Mouse (Mus musculus) hindbrain, embryonic 11.5 days (tissue): ENCODE results near the gene Atn1. TPM values are rescaled to one million over a fixed set of nuclear protein-coding genes. Genes with fewer than 3 reads are reported as not detected.

ENCODE experiments used
- ATAC-seq: fragments of 200-750 bp; cut with Nextera tagmentation; 2 replicates; pipeline ENCODE4 v1.8.0; 2017; ENCODE audit warnings: mild to moderate bottlenecking, moderate TSS enrichment, moderate library complexity; ENCODE audit not compliant: low FRiP score
- DNase-seq: peaks from one replicate; pipeline ENCODE4 v3.0.0-alpha.2; 2015; ENCODE audit warnings: low spot score
- H3K27ac ChIP-seq: fragments of 300-500 bp; sonication (generic); 2 replicates; pipeline ENCODE4 v1.5.1; 2014; ENCODE audit warnings: mild to moderate bottlenecking, low read depth, low read length
- H3K27me3 ChIP-seq: fragments of 300-500 bp; sonication (generic); 2 replicates; pipeline ENCODE4 v1.6.1; 2014; ENCODE audit warnings: mild to moderate bottlenecking, low read length, moderate library complexity, mixed read lengths; ENCODE audit not compliant: control insufficient read depth, insufficient read depth
- H3K36me3 ChIP-seq: fragments of 300-500 bp; sonication (generic); 2 replicates; pipeline ENCODE4 v1.6.1; 2014; ENCODE audit warnings: mild to moderate bottlenecking, low read length, moderate library complexity, mixed read lengths; ENCODE audit not compliant: control insufficient read depth, insufficient read depth
- H3K4me1 ChIP-seq: fragments of 300-500 bp; sonication (generic); replicated peaks from 2 replicates; pipeline ENCODE4 v1.6.1; 2014; ENCODE audit warnings: low read length, mixed read lengths; ENCODE audit not compliant: control insufficient read depth, insufficient read depth
- H3K4me2 ChIP-seq: fragments of 300-500 bp; sonication (generic); replicated peaks from 2 replicates; pipeline ENCODE4 v1.6.1; 2014; ENCODE audit warnings: mild to moderate bottlenecking, low read depth, low read length
- H3K4me3 ChIP-seq: fragments of 300-500 bp; sonication (generic); 2 replicates; pipeline ENCODE4 v1.5.1; 2014; ENCODE audit warnings: low read depth, low read length
- H3K9ac ChIP-seq: fragments of 300-500 bp; sonication (generic); 2 replicates; pipeline ENCODE4 v1.6.1; 2014; ENCODE audit warnings: low read depth, low read length
- H3K9me3 ChIP-seq: fragments of 300-500 bp; sonication (generic); 2 replicates; pipeline ENCODE4 v1.6.1; 2016; ENCODE audit warnings: low read length; ENCODE audit not compliant: control insufficient read depth
- WGBS: fragments of 180-500 bp; shearing (Covaris S2); extraction: QIAGEN DNeasy Blood & Tissue Kit; methylation state at CpG from one replicate; pipeline ENCODE4 v1.1.7; 2014; 5-methylcytosine and 5-hydroxymethylcytosine counted together
- polyA plus RNA-seq: library from polyadenylated mRNA; unstranded; fragments of >200 nt; fragmentation: Nextera tagmentation; extraction: Ambion mirVana; gene quantifications from 2 replicates; pipeline ENCODE4 v1.2.1, GENCODE M21; 2014

Atn1 gene
- polyA plus RNA-seq, 1 experiment from 2014 or later = 12.7 TPM

DNA sequence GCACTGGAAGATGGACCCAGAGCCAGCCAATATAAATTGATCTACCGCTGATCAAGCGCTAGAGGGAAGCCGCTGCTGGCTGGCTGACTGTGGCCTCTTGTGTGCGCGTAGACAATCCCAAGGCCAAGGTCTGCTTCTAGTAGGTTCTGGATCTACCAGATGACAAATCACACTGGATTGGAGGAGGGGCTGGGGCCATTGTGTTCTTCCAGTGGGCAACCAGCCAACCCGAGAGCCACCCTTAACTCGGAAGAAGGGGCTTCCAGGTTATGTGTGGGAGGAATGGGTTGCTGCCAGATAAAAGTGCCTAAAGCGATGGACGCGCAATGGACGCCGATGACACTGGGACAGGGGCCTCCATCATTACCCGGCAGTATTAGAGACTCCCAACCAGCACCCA lies 38.4 kb downstream of the Atn1 start:
- 81% methylated on average over 13 of the region's 13 CpGs for WGBS
- Histone ChIP-seq H3K4me3 (no peak overlapping the region), H3K36me3 (peaks cover 13% of the 10 kb centered on the region), H3K27ac (no peak overlapping the region), H3K27me3 (no peaks in the 10 kb centered on the region), H3K9ac (no peak overlapping the region), H3K9me3 (no peaks in the 10 kb centered on the region), H3K4me2 (no peak overlapping the region), H3K4me1 (peaks cover 5% of the 10 kb centered on the region; the same call in 1 of the 2 replicates)
- ATAC-seq (0 out of 2 replicates have a peak, but pooled peaks have one; percentile 11), DNase-seq (no peak)

DNA sequence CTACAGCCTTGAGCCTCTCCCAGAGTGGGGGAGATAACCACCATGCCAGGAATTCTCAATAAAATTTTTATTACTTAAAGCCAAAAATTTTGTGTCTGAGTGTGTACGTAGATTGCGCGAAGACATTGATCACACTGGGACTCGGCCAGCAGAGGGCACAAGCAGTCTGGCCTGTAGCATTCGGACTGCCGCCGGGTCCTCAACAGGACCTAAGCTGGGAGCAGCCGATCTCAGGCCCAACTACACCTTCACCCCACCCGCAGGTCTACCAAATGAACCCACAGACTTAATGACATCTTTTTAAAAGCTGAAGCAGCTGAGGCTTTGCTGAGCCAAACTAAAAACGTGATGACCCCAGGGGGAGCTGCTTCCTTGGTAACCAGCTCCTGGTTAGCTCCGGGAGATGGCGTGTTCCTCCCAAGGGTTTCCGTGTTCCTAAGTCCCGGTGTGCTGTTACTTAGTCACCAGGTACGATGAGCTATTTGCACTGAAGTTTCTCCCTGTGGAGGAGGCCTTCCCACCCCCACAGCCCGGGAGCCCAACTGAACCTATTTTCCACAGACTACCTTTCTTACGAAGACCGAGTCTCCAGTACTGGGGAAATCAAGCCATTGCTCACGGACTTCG lies 39.3 kb downstream of the Atn1 start:
- H3K27ac ChIP-seq = no peak overlapping the region

DNA sequence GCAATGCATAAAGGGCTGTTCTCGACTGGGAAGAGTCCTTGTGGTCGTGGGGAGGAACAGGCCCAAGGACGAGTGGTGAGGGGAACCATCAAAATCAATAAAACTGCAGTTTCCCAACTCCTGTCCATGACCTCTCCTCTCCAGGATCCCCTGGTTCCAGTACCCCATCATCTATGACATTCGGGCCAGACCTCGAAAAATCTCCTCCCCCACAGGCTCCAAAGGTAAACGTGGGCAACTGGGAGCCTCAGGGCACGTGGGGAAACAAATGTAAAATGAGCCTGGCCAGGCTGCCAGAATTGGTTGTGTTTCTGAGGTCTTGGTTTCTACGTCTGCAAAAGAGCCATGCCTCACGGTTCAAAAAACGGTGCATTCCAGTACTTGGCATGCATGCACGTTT lies 43.4 kb downstream of the Atn1 start:
- ATAC-seq = no peak
- 25% methylated on average over 11 of the region's 11 CpGs for WGBS
- peaks cover 13% of the 10 kb centered on the region for H3K36me3 ChIP-seq

More for the DNA sequence above, 39.3 kb downstream of the Atn1 start:
- Histone ChIP-seq H3K27me3 (no peaks in the 10 kb centered on the region), H3K4me1 (peaks cover 7% of the 10 kb centered on the region; the same call in 1 of the 2 replicates), H3K4me2 (no peak overlapping the region), H3K9ac (no peak overlapping the region), H3K36me3 (peaks cover 13% of the 10 kb centered on the region), H3K9me3 (no peaks in the 10 kb centered on the region), H3K4me3 (no peak overlapping the region)
- 77% methylated on average over 20 of the region's 20 CpGs for WGBS
- DNase-seq (peak; percentile 68), ATAC-seq (no peak)

DNA sequence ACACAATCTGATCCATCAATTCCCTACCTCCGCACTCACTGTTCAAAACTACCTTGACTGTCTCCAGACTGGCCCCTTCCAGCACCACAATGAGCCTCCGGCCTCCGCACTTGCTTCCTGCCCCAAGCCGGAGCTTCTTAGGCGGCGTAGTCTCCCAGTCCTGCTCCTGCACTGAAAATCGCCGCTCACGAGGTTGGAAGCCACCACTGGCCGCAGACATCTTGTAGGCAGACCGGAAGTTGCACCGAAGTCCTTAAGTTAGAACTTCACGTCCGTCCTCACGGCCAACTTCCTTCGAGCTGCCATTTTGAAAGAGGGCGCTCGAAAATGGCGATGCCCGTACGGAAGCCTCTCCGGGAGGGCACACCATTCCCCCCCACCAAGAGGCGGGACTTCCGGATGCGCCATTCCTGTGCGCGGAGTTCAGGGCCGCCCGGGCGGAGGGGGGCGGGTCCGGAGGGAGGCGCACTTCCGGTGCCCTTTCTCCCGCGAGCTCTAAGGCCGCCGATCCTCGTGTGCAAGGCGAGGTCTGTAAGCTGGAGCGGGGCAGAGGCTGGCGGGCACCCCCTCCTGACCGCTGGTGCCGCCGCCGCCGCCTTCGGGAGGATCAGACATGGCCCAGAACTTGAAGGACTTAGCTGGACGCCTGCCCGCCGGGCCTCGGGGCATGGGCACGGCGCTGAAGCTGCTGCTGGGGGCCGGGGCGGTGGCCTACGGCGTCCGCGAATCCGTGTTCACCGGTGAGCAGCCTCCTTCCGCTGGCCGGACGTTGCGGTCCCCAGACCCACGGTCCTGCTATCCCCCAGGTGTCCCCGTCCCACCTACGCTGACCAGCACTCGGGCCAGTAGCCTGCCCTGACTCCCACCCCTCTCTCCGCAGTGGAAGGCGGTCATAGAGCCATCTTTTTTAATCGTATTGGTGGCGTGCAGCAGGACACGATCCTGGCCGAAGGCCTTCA lies 44.2 kb downstream of the Atn1 start, which contains the start of the genes Emg1 and Phb2:
Gene Emg1 (minus strand): TSS at position 355 of the 959 bp plus-strand sequence.
Gene Phb2 (plus strand): TSS at position 513 of the 959 bp plus-strand sequence.
- peak; percentile 99 for DNase-seq

More for the DNA sequence above, 43.4 kb downstream of the Atn1 start:
- Histone ChIP-seq H3K4me1 (peaks cover 12% of the 10 kb centered on the region; the same call in 1 of the 2 replicates), H3K9me3 (no peaks in the 10 kb centered on the region), H3K4me2 (peak overlapping the region; percentile 97), H3K4me3 (peak overlapping the region; percentile 76), H3K9ac (peak overlapping the region; percentile 92), H3K27ac (peak overlapping the region; percentile 17; the same call in 1 of the 2 replicates), H3K27me3 (no peaks in the 10 kb centered on the region)
- no peak for DNase-seq

DNA sequence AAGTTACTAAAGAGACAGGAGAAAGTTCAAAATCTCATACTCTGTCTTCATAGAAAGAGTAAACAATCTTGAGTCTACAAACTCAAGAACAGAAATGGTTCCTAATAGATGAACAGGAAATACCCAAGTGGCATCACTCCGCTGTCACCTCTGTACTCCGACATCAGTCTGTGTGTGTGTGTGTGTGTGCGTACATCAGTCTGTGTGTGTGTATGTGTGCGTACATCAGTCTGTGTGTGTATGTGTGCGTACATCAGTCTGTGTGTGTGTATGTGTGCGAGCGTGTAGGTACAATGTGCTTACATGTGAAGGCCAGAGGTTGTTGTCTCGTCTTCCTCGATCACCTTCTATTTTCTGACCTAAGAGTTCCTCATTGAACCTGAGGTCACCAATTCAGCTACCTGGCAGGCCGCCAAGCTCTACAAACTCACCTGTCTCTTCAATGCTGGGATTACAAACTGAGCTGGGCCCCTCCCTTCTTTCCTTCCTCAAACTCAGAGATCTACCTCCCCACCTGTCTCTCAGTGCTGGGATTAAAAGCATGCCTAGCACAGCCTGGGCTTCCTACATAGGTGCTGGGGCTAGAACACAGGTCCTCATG lies 47.9 kb downstream of the Atn1 start:
- no peaks in the 10 kb centered on the region for H3K27me3 ChIP-seq
- DNase-seq = no peak
- WGBS = 95% methylated on average over 10 of the region's 10 CpGs
- H3K36me3 ChIP-seq = peaks cover 14% of the 10 kb centered on the region; the same call in 1 of the 2 replicates
- H3K27ac ChIP-seq = no peak overlapping the region
- H3K4me1 ChIP-seq = peaks cover 10% of the 10 kb centered on the region; the same call in 1 of the 2 replicates
- no peak overlapping the region for H3K4me2 ChIP-seq
- no peak for ATAC-seq
- H3K9ac ChIP-seq = no peak overlapping the region
- H3K9me3 ChIP-seq = no peaks in the 10 kb centered on the region
- no peak overlapping the region for H3K4me3 ChIP-seq

More for the DNA sequence above, 44.2 kb downstream of the Atn1 start, which contains the start of the genes Emg1 and Phb2:
- H3K4me3 ChIP-seq = peak within 1 kb of the TSS; percentile 76
- H3K27ac ChIP-seq = peak within 1 kb of the TSS; percentile 58
- no peaks in the 10 kb centered on the region for H3K27me3 ChIP-seq
- WGBS = under 1% methylated on average over 68 of the region's 76 CpGs
- H3K4me1 ChIP-seq = peaks cover 12% of the 10 kb centered on the region; the same call in 1 of the 2 replicates
- H3K36me3 ChIP-seq = peaks cover 13% of the 10 kb centered on the region
- peak within 1 kb of the TSS; percentile 92 for H3K9ac ChIP-seq
- ATAC-seq = peak; percentile 97
- H3K4me2 ChIP-seq = peak within 1 kb of the TSS; percentile 97
- H3K9me3 ChIP-seq = no peaks in the 10 kb centered on the region

DNA sequence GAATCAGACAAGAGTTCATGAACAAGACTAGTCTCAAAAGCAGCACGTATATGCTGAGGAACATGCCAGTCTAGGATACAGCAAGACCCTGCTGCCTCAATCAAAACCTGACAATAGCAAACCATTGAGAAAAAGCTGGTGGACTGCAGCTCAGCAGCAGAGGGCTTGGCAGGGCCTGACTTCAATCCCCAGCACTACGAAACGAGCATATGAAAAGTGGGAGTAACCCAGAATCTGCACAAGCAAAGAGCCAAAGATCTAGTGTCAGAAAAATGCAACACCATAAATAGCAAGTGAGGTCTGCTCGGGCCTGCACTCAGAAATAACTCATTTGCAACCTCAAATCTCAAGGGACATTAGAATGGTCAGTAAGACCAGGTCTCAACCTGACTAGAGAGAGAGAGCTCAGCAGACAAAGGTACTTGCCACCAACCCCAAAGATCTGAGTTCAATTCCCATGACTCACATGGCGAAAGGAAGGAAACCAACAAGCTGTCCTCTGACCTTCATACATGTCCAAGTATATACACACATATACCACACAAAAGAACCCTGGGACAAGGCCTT lies 50.2 kb downstream of the Atn1 start:
- Histone ChIP-seq H3K4me1 (peaks cover 5% of the 10 kb centered on the region; the same call in 1 of the 2 replicates), H3K4me3 (no peak overlapping the region), H3K27ac (no peak overlapping the region), H3K4me2 (no peak overlapping the region), H3K9ac (no peak overlapping the region), H3K36me3 (peaks cover 18% of the 10 kb centered on the region), H3K27me3 (no peaks in the 10 kb centered on the region), H3K9me3 (no peaks in the 10 kb centered on the region)
- ATAC-seq (no peak), DNase-seq (no peak)
- WGBS = 87% methylated on average over 5 of the region's 5 CpGs

DNA sequence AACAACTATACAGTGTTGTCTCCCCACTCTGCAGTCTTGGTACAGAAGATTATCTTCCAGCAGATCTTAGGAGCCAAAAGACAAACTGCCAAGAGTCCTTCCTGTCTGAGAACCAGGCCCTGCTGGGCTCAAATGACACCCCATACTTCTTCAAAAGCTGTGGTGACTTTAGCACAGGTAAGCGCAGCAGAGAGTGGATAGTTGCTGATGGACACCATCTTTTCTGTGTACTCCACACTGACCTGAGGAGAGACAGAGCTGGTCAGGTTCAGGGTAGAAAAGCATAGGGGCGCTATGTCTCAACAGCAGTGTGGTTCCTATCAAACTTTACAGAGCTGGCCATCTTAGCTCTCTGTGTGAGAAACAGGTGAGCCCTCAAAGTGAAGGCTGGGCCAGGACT lies 51.9 kb downstream of the Atn1 start:
- H3K9me3 ChIP-seq = no peaks in the 10 kb centered on the region
- WGBS = 96% methylated on average over 2 of the region's 2 CpGs
- no peaks in the 10 kb centered on the region for H3K27me3 ChIP-seq
- no peak overlapping the region for H3K4me3 ChIP-seq
- DNase-seq = no peak
- H3K4me1 ChIP-seq = 0 out of 2 replicates have a peak, but pooled peaks cover 1% of the 10 kb centered on the region
- H3K9ac ChIP-seq = no peak overlapping the region
- ATAC-seq = no peak
- no peak overlapping the region for H3K4me2 ChIP-seq
- H3K27ac ChIP-seq = no peak overlapping the region
- H3K36me3 ChIP-seq = peaks cover 18% of the 10 kb centered on the region

DNA sequence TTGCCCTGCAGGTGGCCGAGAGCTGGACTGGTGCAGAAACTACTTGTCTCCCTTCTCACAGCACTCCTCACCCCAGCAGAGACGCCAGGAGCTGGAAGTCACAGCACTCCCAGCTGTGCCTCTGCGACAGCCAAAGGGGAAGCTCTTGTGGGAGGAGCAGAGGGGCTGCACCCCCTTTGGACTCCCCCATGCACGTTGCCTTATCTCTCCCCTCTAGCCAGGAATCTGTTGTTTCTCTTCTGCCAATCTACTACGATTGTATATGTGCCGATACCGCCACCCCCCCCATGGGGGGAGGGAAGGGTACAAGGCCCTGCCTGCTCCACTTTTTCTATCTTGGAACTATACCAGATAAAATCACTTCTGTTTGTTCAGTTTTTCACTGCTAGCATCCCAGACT lies 52.5 kb downstream of the Atn1 start:
- no peak for DNase-seq
- WGBS = 87% methylated on average over 7 of the region's 7 CpGs
- no peak overlapping the region for H3K4me2 ChIP-seq
- H3K9me3 ChIP-seq = no peaks in the 10 kb centered on the region
- ATAC-seq = no peak
- H3K4me1 ChIP-seq = no peaks in the 10 kb centered on the region
- H3K9ac ChIP-seq = no peak overlapping the region
- no peaks in the 10 kb centered on the region for H3K27me3 ChIP-seq
- H3K4me3 ChIP-seq = no peak overlapping the region
- no peak overlapping the region for H3K27ac ChIP-seq
- H3K36me3 ChIP-seq = peaks cover 18% of the 10 kb centered on the region
